Mouse (Mus musculus): ENCODE measurements around the gene Pprc1.

Pprc1 gene

GRCm38 (mm10) chr19:46044271-46044992 lies at the start of gene Pprc1:
Gene Pprc1 (plus strand): TSS chr19:46044886.
- no peak for DNase-seq (ENCODE audit: low spot score)

DNA sequence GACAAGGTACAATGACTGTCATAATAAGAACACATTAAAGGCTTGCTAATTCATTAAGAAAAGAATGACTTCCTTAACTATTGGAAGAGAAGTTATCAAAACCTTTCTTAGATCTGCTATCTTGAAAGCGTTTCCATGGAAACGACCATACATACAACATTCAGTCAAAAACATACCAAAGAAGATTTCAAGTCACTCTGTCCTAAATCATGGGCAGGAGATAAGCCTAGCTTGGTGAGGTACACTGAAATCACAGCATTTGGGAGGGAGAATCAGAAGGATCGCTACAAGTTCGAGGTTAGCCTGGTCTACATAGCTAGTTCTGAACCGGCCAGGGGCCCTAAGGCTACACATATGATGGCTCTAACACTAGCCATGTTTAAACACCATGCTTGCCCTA lies 47.3 kb upstream of the Pprc1 start:
- no peak for DNase-seq (ENCODE audit: low spot score)

DNA sequence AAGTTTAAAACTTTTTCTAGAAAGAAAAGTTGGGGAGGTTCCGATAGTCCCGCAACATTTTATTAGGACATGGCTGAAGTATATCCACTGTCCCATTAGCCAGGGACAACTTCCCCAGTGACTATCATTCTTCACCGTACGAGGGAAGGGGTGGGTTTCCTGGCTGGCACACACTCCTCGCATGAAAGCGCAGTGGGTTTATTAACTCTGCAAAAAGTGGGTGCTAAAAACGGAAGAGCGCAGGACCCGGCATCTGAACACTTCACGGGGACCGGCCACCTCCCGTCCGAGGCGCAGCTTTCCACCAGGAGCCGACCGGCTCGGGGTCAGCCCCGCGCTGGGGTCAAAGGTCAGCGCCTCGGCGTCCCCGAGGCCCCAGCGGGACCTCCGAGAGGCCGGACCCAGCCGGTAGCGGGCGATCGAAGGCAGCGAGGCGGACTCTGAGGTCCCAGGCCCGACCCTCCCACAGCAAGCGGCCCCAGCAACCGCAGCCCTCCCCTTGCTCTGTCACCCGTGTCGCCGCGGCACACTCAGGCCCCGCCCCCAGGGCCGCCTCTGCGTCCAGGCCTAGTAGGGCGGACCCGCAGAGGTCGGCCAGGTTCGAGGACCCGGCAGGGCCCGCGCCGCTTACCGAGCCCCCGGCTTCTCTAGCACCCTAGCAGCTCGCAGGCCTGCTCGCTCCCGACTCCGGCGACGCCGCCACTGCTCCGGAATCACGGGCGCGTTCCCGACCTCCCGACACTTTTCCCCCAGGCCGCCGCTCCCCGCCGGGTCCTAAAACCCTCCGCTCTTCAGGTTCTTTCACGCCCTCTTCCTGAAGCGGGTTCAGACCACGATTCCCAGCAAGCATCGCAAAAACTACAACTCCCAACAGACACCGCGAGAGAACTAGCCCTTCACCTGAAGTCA lies 46.6 kb upstream of the Pprc1 start, which contains the start of gene Armh3:
Armh3 (minus strand) TSS at position 704 of the 909 bp plus-strand sequence.
- peak; percentile 90 for DNase-seq (ENCODE audit: low spot score)

- DNase-seq (ENCODE audit: low spot score): no peak
These were observed 45.9 kb upstream of the Pprc1 start for GRCm38 (mm10) chr19:45998694-45999217.

- no peak for DNase-seq (ENCODE audit: low spot score)
These were observed 45.3 kb upstream of the Pprc1 start for GRCm38 (mm10) chr19:45999378-45999777.

DNA sequence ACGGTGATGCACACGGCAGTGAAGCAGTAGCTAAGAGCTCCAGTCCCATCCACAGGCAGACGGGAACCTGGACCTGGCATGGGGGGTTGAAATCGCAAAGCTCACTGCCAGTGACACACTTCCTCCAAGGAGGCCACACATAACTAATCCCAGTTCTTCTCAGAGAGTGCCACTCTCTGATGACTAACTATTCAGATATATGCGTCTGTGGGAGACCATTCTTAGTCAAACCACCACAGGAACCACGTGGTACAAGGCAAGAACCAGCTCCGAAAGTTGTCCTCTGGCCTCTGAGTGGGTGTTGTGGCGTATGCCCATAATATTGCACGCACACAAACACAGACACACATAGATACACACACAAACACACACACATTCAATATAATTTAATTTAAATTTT lies 42.4 kb upstream of the Pprc1 start:
- no peak for DNase-seq (ENCODE audit: low spot score)

GRCm38 (mm10) chr19:46003371-46004226 lies 41.1 kb upstream of the Pprc1 start, which contains the start of gene Hps6:
Gene Hps6 (plus strand): TSS chr19:46003508.
- peak; percentile 77 for DNase-seq (ENCODE audit: low spot score)

- no peak for DNase-seq (ENCODE audit: low spot score)
These were observed 39.7 kb upstream of the Pprc1 start for GRCm38 (mm10) chr19:46004814-46005466.

GRCm38 (mm10) chr19:46005680-46006079 lies 39.0 kb upstream of the Pprc1 start:
- no peak for DNase-seq (ENCODE audit: low spot score)

DNA sequence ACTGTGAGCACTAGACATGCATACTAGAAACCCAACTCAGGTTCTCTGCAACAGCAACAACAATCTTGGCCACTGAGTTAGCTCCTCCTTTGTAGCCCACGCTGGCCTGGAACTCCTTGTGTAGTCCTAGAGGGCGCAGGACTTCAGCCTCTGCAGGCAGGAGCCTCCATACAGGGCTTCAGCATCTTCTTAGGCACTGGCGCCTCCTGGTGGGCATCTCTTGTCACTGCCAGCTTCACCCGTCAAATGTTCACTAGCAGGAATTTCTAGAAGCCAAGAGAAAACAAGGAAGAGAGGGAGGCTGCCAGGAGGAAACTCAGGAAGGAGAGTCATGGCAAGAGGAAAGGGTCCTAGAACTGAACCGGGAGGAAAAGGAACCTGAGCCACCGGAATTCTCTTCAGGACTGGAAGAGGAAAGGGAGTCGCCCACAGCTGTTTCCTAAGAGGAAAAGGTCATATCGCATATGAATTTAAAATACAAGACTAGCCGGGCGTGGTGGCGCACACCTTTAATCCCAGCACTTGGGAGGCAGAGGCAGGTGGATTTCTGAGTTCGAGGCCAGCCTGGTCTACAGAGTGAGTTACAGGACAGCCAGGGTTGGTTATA lies 30.0 kb upstream of the Pprc1 start:
- DNase-seq (ENCODE audit: low spot score): peak; percentile 78

DNA sequence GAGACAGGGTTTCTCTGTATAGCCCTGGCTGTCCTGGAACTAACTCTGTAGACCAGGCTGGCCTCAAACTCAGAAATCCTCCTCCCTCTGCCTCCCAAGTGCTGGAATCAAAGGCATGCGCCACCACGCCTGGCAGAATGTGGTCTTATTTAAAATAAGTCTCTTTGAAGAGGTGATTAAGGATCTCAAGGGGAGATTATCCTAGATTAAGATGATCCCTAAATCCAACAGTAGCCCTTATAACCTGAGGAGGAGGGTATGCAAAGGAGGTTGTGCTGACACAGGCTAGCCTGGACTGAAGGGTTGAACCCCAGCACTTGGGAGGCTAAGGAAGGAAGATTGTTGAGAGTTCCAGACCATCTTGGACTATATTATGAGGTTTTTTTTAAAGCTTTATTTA lies 28.7 kb upstream of the Pprc1 start:
- DNase-seq (ENCODE audit: low spot score): no peak

GRCm38 (mm10) chr19:46024959-46025358 lies 19.7 kb upstream of the Pprc1 start:
- DNase-seq (ENCODE audit: low spot score): no peak

DNA sequence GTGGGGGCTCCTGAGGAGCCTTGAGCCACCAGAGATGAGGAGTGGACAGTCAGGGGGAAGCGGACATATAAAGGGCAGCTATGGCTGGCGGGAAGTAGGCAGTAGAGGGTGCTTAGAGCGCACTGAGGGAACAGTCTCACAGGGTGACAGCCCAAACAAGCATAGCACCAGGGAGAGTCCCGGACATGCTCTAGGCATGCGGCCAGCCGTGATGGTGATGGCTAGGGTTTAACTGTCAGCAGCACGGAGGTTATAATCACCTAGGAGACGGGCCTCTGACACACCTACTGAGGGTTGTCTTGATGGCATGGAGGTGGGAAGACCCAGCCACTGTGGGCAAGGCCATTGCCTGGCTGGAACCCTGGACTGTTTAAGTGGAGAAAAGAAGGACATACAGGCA lies 18.1 kb upstream of the Pprc1 start:
- DNase-seq (ENCODE audit: low spot score): no peak

- peak; percentile 14 for DNase-seq (ENCODE audit: low spot score)
These were observed 15.9 kb upstream of the Pprc1 start for GRCm38 (mm10) chr19:46028747-46029320.

DNA sequence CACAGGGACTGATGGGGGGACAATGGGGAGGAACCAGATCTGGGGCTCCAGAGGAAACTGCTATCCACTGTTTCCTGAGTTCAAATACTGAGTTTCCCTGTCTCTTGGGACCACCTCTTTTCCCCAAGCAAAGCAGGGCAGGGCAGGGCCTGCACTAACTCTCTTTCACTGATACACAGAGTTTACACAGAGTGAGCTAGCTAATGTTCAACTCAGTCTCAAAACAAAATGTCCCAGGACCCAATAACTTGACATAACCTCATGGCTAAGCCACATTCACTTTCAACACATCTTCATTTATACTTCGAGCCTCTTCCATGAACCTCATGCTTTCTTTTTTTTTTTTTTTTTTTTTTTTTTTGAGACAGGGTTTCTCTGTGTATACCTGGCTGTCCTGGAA lies 15.0 kb upstream of the Pprc1 start:
- DNase-seq (ENCODE audit: low spot score): no peak

- DNase-seq (ENCODE audit: low spot score): no peak
These were observed 14.3 kb upstream of the Pprc1 start for GRCm38 (mm10) chr19:46030196-46030983.

- DNase-seq (ENCODE audit: low spot score): no peak
These were observed 12.8 kb upstream of the Pprc1 start for GRCm38 (mm10) chr19:46031689-46032432.

DNA sequence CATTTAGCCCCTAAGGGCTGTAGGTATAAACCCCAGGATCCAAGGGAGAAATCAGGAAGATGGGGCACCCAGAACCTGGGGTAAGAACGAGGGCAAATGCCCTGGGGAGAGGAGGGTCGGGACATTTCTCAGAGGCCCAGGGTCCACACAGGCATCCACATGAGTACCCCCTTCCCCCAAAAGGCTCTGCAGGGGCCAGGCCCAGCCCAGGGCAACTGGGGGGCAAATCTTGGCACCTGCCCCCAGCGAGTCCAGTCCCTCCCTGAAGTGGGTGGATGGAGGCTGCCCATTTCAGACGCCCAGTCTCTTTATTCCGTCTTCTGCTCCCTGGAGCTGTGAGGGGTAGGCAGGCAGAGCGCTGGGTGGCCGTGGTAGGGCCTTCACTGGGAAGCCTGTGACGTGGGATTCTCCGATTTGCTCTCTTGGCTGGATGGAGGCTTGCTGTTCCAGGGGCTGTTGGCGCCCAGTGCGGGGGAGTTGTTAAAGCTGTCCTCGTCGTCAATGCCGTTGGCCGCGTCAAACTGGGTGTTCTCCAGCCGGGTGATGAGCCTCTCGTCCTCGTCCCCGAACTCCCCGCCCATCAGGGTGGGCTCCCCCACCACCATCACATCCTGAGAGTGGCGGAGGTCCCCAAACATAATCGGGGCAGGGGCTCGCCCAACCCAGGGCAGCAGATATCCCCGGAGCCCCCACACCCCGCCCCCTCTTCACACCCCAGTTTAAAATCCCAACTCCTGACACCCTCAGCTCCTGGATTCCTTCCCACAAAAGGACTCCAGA lies 11.8 kb upstream of the Pprc1 start:
- DNase-seq (ENCODE audit: low spot score): no peak

Data from T-cell, adult 2 months (primary cell).